Mouse (Mus musculus) kidney, adult 11 months (tissue): Measurements from ENCODE around the gene Aagab.

Source experiments
- DNase-seq: peaks from one replicate; pipeline ENCODE4 v3.0.0; 2022

Gene Aagab

DNA sequence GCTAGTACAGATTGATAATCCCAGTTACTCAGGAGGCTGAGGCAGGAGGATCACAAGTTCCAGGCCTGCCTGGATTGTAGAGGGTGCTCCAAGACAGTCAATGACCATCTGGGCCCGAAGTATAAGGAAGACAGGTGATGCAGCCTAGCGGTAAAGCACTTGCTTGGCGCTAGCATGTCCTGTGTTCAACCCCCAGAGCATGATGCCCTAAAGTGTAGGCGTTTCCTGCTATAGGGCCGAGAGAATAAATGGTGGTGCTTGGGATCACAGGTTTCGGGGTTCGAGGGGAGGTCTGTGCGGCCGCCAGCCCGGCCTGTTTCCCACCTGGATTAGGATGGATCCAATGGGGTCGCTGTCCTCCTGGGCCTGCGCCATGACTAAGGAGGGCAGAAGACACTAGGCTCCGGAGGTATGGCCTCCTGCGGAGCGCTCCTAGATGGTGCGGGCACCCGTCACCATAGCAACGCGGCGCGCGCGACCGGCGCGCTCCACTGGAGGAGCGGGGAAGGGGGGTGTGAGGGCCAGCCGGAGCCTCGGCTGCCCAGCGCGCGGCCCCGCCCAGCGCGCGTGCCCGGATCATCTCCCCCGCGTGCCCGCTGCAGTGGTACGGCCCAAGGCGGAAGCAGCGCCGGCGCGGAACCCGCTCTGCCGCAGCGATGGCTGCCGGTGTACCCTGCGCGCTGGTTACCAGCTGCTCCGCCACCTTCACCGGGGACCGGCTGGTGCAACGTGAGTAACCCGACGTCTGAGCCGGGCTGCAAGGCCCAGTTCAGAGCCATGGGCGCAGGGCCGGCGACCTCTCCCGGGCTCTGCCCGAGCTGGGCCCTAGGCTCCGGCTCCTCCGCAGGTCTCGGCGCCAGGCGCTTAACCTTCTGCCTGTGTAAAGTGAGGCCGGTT is at the start of gene Aagab, which contains the start of gene Iqch:
Gene Aagab, plus strand, starts transcription at position 618 of the 897 bp plus-strand sequence.
Gene Iqch, minus strand, starts transcription at position 451 of the 897 bp plus-strand sequence.
- peak; percentile 95 for DNase-seq

DNA sequence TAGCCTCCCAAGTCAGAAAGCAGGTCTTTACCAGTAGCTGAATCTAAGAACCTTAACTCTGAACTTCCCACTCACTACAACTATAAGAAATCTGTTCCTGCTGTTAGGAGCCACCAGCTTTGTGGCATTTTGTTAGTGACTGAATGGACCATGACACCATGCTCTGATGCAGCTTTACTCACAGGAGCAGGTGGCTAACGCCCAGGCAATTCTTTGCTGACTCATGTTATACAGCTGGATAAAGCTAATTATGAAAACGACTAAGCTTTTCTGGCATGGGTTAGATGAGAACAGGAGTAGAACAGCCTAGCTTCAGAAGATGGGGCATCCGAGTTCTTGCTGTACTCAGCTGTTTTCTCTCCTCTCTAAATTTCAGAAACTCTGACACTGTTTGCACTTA is 48.8 kb upstream of the Aagab start:
- no peak for DNase-seq

GRCm38 (mm10) chr9:63555460-63555990 is 46.9 kb upstream of the Aagab start:
- no peak for DNase-seq

GRCm38 (mm10) chr9:63556316-63556715 is 46.1 kb upstream of the Aagab start:
- DNase-seq = no peak

DNA sequence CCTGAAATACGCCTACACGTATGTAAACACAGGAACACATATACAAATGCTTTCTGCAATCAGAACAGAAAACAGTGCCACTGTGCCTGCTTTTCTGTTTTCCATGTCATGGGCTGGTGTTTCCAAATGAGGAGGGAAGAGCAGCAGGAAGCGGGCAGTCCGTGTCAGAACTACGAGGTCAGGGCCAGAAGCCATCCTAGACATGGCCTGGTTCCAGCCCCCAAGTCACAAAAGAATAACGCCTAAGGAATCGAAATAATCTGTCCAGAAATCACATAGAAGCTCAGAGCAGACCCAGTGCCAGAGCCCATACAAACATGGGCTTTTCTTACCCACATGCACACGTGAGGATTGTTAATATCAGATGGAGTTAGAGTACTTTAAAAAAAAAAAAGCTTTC is 45.5 kb upstream of the Aagab start:
- DNase-seq = no peak

DNA sequence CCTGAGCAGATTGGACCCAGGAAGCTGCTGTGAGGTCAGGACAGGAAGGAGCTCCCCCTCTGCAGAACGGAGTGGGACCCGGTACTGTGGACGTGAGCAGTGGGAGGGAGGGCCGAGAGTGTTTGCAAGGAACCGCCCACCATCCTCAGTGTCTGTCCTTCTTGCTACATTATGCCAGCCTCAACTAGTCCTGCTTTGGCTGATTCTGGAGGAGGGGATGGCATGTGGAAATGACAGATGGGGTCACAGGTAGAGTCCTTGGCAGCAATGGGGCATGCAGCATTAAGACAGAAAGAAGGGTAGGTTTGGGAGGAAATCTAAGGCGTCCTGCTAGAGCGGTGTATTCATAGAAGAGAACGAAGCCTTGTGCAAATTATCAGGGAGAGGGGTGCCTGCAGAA is 40.5 kb upstream of the Aagab start:
- no peak for DNase-seq

DNA sequence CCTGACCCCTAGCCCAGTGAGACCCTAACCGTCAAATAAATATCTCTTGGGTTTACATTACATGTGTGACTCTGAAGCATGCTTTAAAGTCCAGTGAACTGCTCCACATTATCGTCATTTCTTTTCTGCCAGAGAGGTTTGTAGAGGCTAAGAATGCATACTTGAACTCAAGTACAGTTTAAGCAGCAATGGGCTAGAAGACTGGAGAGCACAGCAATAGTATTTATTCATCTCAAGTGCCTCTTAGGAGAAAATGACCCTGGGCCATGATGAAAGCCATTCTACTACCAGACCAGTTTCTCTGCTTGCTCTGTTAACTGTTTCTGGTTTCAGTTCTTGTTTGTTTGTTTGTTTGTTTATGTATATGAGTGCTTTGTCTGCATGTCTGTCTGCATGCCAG is 39.0 kb upstream of the Aagab start:
- DNase-seq = no peak

DNA sequence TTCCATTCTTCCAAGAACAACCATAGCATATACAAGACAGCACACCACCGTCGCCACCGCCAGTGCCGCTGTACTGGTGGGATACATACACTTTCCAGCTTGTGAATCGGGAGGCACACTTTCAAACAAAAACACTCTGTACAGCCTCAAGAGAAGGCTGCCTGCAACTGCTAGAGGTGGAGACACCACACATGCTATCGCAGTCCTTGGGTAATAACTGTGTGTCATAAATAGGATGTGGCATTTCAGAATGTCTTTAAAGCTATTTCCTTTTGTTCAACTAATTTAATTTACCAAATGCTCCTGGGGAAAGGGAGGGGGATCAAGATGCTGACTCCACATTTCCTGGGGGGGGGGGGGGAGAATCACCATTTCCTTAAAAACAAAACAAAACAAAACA is 34.1 kb upstream of the Aagab start:
- no peak for DNase-seq

GRCm38 (mm10) chr9:63568808-63569207 is 33.7 kb upstream of the Aagab start:
- no peak for DNase-seq

GRCm38 (mm10) chr9:63571895-63572294 is 30.6 kb upstream of the Aagab start:
- DNase-seq = no peak

DNA sequence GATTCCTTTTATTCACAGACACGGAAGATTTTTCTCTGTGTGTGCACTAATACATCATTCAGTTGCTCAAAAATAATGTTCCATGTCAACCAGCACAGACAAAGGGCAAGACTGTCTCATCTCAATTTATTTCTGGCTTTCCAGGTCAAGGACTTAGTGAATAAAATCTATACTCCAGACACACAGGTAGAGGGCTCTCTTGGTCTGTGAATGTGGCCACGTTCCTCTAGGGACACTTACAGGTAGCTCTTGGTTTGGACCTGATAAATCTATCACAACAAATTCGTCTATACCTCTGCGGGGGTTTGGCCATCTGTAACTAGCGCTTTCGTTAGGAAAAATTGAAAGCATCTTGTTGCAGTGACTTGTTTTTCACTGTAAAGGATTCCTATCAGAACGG is 29.6 kb upstream of the Aagab start:
- no peak for DNase-seq

DNA sequence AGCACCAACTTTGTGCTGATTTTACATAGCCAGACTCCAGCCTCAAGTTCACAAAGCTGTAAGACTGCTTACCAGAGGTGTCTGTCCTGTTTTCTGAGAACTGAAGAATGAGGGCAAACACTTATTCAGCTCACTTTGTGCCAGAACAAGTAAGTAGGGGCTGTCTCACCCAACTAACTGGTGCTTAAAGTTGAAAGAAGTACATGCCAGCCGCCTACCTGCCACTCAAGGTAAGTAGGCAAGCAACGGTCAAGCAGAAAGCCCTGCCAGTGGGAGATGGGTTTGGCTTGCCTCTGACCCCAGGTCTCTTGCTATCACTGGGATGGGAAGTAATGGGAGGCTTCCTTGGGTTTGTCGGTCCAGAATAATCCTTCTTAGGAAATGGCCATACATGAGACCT is 25.0 kb upstream of the Aagab start:
- no peak for DNase-seq

- DNase-seq = no peak
These were observed 22.8 kb upstream of the Aagab start for GRCm38 (mm10) chr9:63579644-63580043.

GRCm38 (mm10) chr9:63580046-63580445 is 22.4 kb upstream of the Aagab start:
- DNase-seq = no peak

- DNase-seq = no peak
These were observed 20.7 kb upstream of the Aagab start for GRCm38 (mm10) chr9:63581778-63582177.

GRCm38 (mm10) chr9:63585251-63585650 is 17.2 kb upstream of the Aagab start:
- no peak for DNase-seq

- no peak for DNase-seq
These were observed 13.3 kb upstream of the Aagab start for GRCm38 (mm10) chr9:63589209-63589608.

- no peak for DNase-seq
These were observed 11.9 kb upstream of the Aagab start for GRCm38 (mm10) chr9:63590592-63590991.

DNA sequence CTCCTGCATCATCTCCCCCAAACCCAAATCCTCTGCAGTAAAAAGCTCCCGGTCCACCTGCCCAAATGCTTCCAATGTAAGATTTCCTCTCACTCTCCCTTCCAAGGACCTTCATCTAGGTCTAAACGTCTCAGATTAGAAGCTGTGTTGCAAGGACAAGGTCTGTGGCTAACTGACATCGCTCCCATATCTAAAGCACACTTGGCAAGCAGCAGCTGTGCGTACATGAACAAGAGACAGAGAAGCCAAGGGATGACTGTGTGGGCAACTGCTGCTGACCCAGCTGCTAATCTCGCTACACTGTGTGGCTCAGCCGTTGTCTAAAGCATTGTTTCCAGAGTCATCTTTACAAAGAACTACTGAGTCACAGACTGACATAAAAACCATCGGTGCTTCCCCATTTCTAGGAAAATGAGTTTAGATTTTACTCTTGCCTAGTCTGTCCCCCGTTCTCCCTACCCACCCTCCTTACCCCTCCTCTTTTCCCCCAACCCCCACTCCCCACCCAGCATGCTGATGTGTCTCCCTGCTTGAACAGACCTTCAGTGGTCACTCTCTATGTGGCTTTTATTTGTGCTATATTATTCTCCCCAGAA is 10.7 kb upstream of the Aagab start:
- no peak for DNase-seq

DNA sequence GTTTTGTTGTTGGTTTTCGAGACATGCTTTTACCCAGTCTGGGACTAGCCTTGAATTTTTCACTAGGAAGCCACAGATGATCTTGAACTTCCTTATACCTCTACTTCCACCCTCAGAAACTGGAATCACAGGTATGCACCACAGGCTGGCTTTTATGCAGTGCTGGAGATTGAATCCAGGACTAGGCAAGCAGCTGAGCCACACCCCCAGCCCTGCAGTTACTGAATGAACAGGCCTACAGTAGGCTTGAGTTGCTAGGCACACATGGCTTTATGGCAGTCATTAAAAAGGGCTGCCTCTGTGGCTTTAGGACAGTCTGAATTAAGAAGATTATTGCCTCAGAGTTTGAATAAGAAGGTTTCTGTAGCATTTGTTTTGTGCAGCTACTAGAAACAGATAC is 7.4 kb upstream of the Aagab start:
- no peak for DNase-seq

DNA sequence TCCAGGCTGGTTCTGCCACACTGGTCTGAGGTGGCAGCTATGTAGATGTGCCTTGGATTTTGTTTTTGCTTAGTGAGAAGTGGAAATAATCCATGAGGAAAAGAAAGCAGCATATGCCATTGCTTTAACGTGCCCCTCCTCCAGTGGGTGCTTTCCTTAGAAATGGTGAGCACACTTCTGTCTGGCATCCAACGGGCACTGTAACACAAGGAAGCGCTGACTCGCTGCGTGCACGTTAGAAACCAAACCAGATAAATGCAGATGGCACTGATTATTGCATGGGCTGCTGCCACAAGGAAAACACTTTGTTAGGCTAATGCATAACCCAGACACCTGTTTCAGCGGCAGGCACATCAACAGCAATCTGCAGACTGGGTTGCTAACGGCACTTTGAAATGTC is 6.8 kb upstream of the Aagab start:
- no peak for DNase-seq

GRCm38 (mm10) chr9:63596660-63597059 is 5.8 kb upstream of the Aagab start:
- DNase-seq = peak; percentile 77

DNA sequence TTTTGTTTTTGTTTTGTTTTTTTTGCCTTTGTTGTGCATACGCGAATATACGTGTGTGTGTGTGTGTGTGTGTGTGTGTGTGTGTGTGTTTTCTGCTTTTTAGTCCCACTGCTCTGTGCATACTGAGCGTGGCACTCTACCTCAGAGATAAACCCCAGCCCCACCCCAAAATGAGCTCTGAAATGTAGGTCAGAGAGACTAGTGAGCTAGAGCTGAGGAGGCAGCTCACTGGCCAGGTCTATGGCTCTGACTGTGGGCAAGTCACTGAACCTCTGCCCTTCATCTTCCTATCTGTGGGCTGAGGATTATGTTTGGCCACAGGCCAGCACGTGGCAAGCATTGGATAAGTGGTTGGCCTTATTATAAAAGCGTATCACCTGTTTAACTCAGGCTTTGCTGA is 1.4 kb downstream of the Aagab start:
- peak; percentile 45 for DNase-seq

GRCm38 (mm10) chr9:63606594-63606993 is 4.1 kb downstream of the Aagab start:
- DNase-seq = no peak
